Mouse (Mus musculus) olfactory bulb, adult 2 months (tissue): Measurements from ENCODE around the gene Kcnip4.

ENCODE experiments used
- CTCF ChIP-seq: fragments of 200-500 bp; IDR thresholded peaks from 2 replicates; pipeline ENCODE4 v1.5.1; 2012; ENCODE audit warnings: low read depth, mild to moderate bottlenecking, low read length, moderate library complexity; ENCODE audit not compliant: insufficient read depth
- POLR2A ChIP-seq: fragments of 200-500 bp; IDR thresholded peaks from 2 replicates; pipeline ENCODE4 v1.6.1; 2012; ENCODE audit warnings: mild to moderate bottlenecking, low read depth, low read length, moderate library complexity; ENCODE audit not compliant: insufficient read depth

DNA sequence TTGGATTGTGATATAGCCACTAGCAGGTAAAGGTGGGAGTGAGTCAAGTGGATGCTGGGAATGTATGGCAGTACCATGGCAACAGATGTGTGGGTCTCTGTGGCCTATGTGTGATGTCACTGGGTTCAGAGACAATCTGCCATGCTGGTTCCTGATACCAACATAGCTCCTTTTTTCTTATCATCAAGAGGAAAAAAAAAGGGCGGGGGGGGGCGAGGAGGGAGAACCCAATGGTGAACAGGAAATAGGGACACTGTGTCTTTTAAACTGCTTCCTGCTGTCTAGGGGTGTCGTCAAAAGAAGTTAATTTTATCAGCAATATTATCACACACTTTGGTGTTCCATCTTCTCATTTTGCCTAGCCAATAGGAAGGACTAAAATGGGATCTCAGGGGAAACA lies 1021.6 kb downstream of the Kcnip4 start:
- TF ChIP-seq CTCF (no peak), POLR2A (no peak)
